Mouse (Mus musculus): ENCODE results near the gene Ergic2. TPM values are rescaled to one million over a fixed set of nuclear protein-coding genes. Genes with fewer than 3 reads are reported as not detected.

Gene Ergic2
- 124 TPM for polyA plus RNA-seq (2017; shearing (Covaris generic))

GRCm38 (mm10) chr6:148211897-148212680 is at the start of gene Ergic2:
Gene Ergic2 (minus strand): TSS chr6:148212374.

Other genes starting within 250 kb of the Ergic2 start
- 5.0 TPM for gene Far2, start 165.1 kb downstream of the Ergic2 start, polyA plus RNA-seq (2017; shearing (Covaris generic))
- not detected for gene Tmtc1, start 232.0 kb upstream of the Ergic2 start, polyA plus RNA-seq (2017; shearing (Covaris generic))

All from naive thymus-derived CD4-positive, alpha-beta T cell, adult 5 months (primary cell).